Mouse (Mus musculus) R1 (cell line): Measurements from ENCODE around the gene Zkscan14.

Source experiments
- DNase-seq: peaks from one replicate; pipeline ENCODE4 v3.0.0-alpha.2; 2018; ENCODE audit warnings: low read depth, low spot score

The Zkscan14 gene

GRCm38 (mm10) chr5:145202446-145202845 is 778 bp upstream of the Zkscan14 start:
- DNase-seq: no peak

GRCm38 (mm10) chr5:145200387-145200786 is 1.3 kb downstream of the Zkscan14 start:
- DNase-seq: no peak

GRCm38 (mm10) chr5:145191962-145192361 is 9.7 kb downstream of the Zkscan14 start, which contains the start of gene Atp5j2:
Atp5j2 (minus strand) TSS chr5:145192062.
- no peak for DNase-seq

GRCm38 (mm10) chr5:145190875-145191798 is 10.5 kb downstream of the Zkscan14 start:
- peak; percentile 98 for DNase-seq

- no peak for DNase-seq
Observed at GRCm38 (mm10) chr5:145190373-145190772, 11.3 kb downstream of the Zkscan14 start.

GRCm38 (mm10) chr5:145189416-145189815 is 12.3 kb downstream of the Zkscan14 start:
- DNase-seq: no peak

- no peak for DNase-seq
Observed at GRCm38 (mm10) chr5:145185244-145185643, 16.4 kb downstream of the Zkscan14 start.

- DNase-seq: no peak
Observed at GRCm38 (mm10) chr5:145178461-145178980, 23.1 kb downstream of the Zkscan14 start.

GRCm38 (mm10) chr5:145167306-145167661 is 34.4 kb downstream of the Zkscan14 start:
- DNase-seq: no peak

- peak; percentile 99 for DNase-seq
Observed at GRCm38 (mm10) chr5:145166536-145167305, 34.9 kb downstream of the Zkscan14 start, which contains the start of the genes Ptcd1 and Cpsf4. Ptcd1 (minus strand) TSS chr5:145167108. Cpsf4 (plus strand) TSS chr5:145167213.

- DNase-seq: no peak
Observed at GRCm38 (mm10) chr5:145165184-145165583, 36.5 kb downstream of the Zkscan14 start.

GRCm38 (mm10) chr5:145164710-145165109 is 37.0 kb downstream of the Zkscan14 start:
- peak; percentile 76 for DNase-seq

- peak; percentile 80 for DNase-seq
Observed at GRCm38 (mm10) chr5:145161361-145161760, 40.3 kb downstream of the Zkscan14 start.

- no peak for DNase-seq
Observed at GRCm38 (mm10) chr5:145152690-145153089, 49.0 kb downstream of the Zkscan14 start.

GRCm38 (mm10) chr5:145149294-145149693 is 52.4 kb downstream of the Zkscan14 start:
- no peak for DNase-seq

- DNase-seq: no peak
Observed at GRCm38 (mm10) chr5:145147748-145148147, 53.9 kb downstream of the Zkscan14 start.
